Mouse (Mus musculus): ENCODE measurements at regions not wholly inside any gene's neighbourhood (a gene's known extent, or its start where the extent isn't known, plus 50 kb on each side); places are given as distances from the start of the nearest gene placed in this dataset.
A peak's percentile ranks its signal among the peaks of the same experiment; 100 is the strongest.

DNA sequence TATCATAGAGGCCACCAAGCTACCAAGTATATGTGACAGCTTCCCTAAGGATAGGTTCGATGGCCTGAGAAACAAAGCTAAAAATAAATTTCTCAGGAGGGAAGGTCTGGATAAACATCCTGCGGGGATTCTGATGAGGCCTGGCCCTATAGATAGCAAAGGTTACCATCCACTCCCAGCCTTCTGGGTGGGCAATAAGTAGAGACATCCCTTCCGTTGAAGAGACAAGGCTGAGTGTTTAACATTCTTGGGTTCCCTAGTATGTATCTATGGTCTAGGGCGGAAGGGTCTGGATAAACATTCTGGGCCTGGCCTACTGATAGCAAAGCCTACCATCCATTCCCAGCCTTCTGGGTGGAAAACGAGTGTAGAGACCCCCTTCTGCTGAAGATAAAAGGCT, 180.5 kb upstream of the Dlk1 start:
- no peak for DNase-seq

DNA sequence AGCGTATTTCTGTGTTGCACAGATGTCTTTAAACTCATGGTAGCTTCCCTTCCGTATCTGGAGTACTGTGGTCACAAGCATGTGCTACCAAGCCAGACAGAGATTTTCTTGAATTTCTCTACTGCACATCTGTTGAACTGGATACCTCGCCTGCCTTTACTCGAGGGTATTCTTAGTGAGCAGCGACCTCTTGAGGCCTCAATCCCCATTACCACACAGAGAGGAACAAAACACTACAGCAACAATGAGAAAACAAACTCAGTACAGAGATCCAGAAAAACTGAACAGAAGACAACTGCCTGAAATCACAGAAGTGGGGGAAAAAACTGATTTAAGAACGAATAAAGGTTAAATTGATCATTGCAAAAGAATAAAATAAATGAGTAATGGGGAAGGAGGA, 137.8 kb upstream of the Dlk1 start:
- peak; percentile 12 for DNase-seq

DNA sequence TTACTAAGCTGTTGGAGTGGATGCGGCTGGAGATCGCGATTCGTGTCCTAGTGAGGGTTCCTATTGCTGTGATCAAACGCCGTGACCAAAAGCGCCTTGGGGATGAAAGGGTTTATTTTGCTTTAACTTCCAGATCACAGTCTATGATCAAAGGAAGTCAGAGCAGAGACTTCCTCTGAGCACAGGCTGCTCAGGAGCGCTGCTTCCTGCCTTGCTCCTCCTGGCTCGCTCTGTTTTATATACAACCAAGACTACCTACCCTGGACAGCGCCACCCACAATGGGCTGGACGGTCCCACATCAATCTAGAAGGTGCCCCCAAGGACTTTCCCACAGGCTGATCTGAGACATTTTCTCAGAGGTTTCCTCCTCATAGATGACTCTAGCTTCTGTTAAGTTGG, 126.6 kb upstream of the Dlk1 start:
- no peak for DNase-seq

GRCm38 (mm10) chr12:109371327-109371726, 81.3 kb upstream of the Dlk1 start:
- no peak for DNase-seq

DNA sequence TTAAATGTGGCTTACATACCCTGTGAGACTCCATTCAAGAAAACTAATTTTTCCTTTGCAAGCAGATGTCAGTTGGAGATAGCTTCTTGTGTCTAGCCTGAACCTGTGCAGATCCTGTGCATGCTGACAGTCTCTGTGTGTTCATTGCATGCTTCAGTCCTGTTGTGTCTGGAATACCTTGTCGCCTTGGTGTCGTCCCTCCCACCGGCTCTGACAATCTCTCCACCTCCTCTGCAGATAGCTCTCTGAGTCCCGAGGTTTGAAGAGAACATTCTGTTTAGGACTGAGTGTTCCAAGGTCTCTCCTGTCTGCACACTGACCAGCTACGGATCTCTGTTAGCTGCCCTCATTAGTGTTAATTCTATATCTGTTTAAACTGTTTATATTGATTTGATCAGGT, 66.8 kb upstream of the Dlk1 start:
- no peak for DNase-seq

DNA sequence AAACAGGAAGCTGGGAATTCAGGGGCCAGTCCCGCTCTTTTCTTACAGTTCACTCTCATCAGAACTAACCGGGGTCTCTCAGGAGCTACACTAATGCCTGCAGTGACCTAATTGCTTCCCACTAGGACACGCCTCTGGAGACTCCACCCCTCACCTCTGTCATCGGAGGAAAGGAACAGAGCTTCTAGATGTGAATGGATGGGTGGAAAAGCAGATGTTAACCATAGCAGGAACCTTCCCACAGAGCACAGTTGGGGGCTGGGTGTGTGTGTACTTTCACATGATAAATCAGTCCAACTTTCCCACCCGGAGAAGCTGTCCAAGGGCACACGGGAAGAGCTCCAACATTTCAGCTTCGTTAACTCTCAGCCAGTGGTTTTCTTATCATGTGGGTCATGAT, 63.8 kb upstream of the Dlk1 start:
- DNase-seq = no peak

DNA sequence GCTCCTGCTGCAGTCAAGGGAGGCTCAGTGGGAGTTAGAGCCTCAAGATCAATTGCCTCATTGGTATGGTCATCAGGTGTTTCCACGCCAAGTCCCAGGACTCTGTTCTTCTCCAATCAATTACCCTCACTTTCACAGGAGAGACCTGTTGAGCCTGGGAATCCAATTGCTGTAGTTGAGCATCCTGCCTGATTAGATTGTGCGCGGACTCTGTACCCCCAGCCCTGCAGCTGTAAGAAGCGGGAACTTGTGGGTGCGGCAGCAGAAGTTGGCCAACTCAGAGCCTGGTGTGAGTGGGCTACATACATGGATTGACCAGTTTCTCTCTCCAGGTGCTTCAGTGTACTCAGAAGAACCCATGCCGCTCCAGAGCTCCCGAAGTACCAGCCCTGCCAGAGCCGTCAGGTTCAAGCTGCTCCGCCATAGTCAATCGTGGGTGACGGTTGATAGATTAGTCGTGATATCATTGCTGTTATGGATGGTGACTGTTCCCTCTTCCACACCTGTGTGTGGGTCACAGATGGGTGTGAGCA, 62.2 kb upstream of the Dlk1 start:
- DNase-seq = no peak

- no peak for DNase-seq
Observed at GRCm38 (mm10) chr12:109390978-109391377, 61.6 kb upstream of the Dlk1 start.

DNA sequence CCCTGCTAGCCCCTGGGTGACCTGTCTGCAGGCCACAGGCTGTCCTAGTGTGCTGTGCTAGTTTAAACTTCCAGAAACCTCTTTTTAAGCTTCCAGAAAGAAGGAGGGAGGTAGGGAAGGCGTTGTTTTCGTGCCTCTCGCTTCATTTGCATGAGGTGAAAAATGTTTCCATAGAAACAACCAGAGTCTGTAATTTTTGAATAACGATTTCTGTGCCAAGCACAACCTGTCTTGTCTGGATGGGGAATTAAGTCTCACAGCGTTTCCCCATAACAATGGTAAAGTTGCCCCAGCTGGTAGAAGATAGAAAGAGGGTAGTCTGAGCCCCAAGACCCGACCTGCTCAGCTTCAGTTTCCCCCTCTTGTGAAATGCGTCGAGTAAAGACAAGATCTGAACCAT, 59.3 kb upstream of the Dlk1 start:
- no peak for DNase-seq

GRCm38 (mm10) chr12:109393795-109394194, 58.8 kb upstream of the Dlk1 start:
- peak; percentile 88 for DNase-seq

DNA sequence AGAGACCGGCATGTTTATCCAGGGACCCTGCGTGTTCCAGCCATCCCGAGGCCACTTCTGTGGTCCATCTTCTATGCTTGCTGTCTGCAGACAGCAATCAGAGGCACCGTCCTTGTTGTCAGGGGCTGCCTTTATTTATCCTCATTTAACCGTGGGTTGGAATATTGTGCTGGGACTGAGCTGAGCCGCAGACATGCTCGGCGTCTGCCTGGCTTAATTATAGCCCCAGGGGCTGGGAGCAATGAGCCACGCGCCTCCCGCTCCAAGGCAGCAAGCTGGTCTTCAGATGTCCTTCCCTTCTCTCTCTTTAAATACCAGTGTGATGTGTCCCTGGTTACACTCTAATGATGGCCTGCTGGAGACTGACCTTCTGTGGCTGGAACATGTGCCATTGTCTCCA, 58.2 kb upstream of the Dlk1 start:
- no peak for DNase-seq

DNA sequence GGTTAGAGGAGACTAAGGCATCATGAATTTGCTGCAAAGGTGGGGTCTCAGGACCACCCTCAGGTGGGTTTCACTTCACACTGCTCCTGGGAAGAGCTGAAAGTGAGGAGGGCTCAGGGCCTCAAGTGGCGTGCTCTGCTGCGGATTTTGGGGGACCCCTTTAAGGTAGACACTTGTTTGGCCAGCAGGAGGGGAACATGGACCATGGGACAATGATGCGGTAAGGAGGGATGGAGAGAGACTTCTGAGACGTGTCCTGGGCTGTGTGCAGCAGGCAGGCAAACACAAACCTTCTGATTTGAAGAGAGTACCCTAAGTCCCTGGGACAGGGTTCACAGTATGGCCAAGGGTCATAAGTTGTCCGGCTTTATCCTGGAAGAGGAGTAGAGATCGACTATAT, 56.0 kb upstream of the Dlk1 start:
- DNase-seq = no peak

GRCm38 (mm10) chr12:109397175-109398058, 55.2 kb upstream of the Dlk1 start:
- no peak for DNase-seq

GRCm38 (mm10) chr12:109398473-109398872, 54.1 kb upstream of the Dlk1 start:
- no peak for DNase-seq

- no peak for DNase-seq
Observed at GRCm38 (mm10) chr12:109398951-109399350, 53.7 kb upstream of the Dlk1 start.

DNA sequence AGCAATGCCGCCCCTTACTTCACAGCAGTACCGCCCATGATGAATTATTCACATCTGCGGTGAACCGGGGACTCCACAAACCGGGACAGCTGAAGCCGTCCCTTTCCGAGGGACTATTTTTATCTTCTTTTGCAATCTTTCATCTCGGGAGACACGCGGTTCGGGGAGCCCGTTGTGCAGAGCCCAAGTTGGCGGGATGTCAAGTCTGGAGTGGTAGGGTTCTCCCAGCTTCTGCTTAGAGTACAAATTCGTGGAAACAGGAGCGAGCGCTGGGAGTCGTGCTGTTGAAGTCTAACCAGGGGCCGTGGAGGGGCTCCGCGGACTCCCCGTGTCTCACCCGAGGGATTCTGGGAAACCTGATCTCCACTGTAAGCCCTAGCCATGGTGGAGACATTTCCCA, 53.0 kb upstream of the Dlk1 start:
- DNase-seq = no peak

GRCm38 (mm10) chr12:109400041-109400440, 52.6 kb upstream of the Dlk1 start:
- DNase-seq = no peak

GRCm38 (mm10) chr12:109400936-109401586, 51.6 kb upstream of the Dlk1 start:
- DNase-seq = peak; percentile 68

DNA sequence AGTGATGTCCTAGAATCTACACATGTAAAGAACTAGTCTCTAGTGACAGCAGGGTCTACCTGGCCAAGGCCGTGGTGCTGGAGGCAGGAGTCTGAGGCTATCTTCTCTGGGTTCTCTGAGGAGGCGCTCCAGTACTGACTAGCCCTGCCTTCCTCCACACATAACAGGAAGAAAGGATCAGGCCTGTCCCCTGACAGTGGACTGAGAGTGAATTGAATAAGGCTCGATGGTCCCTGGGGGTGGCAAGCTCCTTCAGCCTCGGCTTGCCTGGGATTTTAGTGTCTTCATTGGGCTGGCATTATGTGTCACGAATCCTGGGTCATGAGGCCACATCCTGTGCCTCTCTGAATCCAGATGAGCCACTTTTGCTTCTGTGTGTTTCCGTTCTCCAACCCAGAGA, 50.9 kb upstream of the Dlk1 start:
- no peak for DNase-seq

- no peak for DNase-seq
Observed at GRCm38 (mm10) chr12:109402226-109402625, 50.4 kb upstream of the Dlk1 start.

Data from thymus, postnatal 4 days (tissue).